Mouse (Mus musculus) thymus, adult 2 months (tissue): ENCODE data around the gene Lat.

Source experiments
- CTCF ChIP-seq: fragments of 200-500 bp; IDR thresholded peaks from 2 replicates; pipeline ENCODE4 v1.5.1; 2012; ENCODE audit warnings: mild to moderate bottlenecking, control low read depth, low read length, moderate library complexity, borderline replicate concordance; ENCODE audit not compliant: control insufficient read depth, poor library complexity, insufficient read depth; ENCODE audit errors: extremely low read depth
- POLR2A ChIP-seq: fragments of 200-500 bp; IDR thresholded peaks from 2 replicates; pipeline ENCODE4 v1.6.1; 2012; ENCODE audit warnings: mild to moderate bottlenecking, low read length, control low read depth, moderate library complexity; ENCODE audit not compliant: control insufficient read depth, poor library complexity, insufficient read depth; ENCODE audit errors: extremely low read depth

GRCm38 (mm10) chr7:126339521-126339971 is 29.8 kb downstream of the Lat start:
- no peak for TF ChIP-seq CTCF
- TF ChIP-seq POLR2A = no peak
